Mouse (Mus musculus): ENCODE measurements around the gene B4galt3. TPM values are rescaled to one million over a fixed set of nuclear protein-coding genes. Genes with fewer than 3 reads are reported as not detected.
A peak's percentile ranks its signal among the peaks of the same experiment; 100 is the strongest.

Gene B4galt3
- total and polyA plus RNA-seq, 2 experiments from 2014 or later: 28.9 to 34.3 TPM

DNA sequence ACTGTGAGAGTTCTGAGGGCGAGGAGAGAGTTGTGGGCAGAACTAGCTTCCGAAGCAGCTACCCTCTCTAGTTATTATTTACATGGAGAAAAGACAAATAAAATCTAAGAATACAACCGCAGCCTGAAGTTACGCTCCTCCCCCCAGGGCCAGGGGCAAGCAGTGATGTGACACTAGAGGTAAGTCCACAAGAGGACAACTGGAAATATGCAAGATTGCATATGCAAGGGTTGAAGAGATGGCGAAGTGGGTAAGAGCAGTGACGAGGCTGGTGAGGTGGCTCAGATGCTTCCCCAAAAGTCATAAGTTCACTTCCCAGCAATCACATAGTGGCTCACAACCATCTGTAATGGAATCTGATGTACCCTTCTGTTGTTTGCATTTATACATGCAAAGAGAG lies 47.0 kb upstream of the B4galt3 start:
- TF ChIP-seq CTCF (IDR thresholded peaks at IDR 0.05; ENCODE audit: low read depth) (no peak), EP300 (IDR thresholded peaks at IDR 0.05; ENCODE audit: low read depth) (no peak)
- Histone ChIP-seq H3K4me2 (ENCODE audit: low read depth, low read length) (peak overlapping the region; percentile 44), H3K4me1 (ENCODE audit: control insufficient read depth, insufficient read depth) (peaks cover 8% of the 10 kb centered on the region), H3K27me3 (ENCODE audit: control insufficient read depth, insufficient read depth, low read length) (no peaks in the 10 kb centered on the region), H3K36me3 (replicated peaks; ENCODE audit: control insufficient read depth, insufficient read depth, low read length) (peaks cover 24% of the 10 kb centered on the region), H3K9ac (replicated peaks; ENCODE audit: low read depth, low read length) (0 out of 2 replicates have a peak overlapping the region, but pooled peaks have one; percentile 41), H3K9me3 (replicated peaks; ENCODE audit: control insufficient read depth, low read length) (no peaks in the 10 kb centered on the region), H3K4me3 (ENCODE audit: low read depth, low read length) (peak overlapping the region; percentile 66), H3K27ac (ENCODE audit: low read depth) (peak overlapping the region; percentile 94)
- ATAC-seq (ENCODE audit: insufficient read depth, low read depth) (no peak), DNase-seq (ENCODE audit: low spot score) (no peak)
- WGBS: 83% methylated on average over 6 of the region's 6 CpGs

DNA sequence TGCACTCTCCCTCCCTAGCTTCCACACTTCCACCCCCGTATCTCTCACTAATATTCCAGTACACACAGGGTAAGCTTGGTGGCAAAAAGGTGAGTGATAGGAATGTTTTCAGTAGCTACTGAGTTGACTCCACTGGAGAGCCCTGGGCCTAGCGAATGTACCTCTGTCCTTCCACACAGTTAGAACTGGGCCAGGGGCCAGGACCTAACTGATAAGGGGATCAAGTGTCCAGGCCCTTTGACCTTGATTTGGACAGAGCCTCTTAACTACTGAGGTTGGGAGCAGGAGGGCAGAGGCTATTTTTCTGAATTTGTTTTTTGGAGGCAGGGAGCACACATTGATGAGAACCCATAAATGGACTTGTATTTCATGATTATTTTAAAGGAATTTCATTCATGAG lies 46.3 kb upstream of the B4galt3 start:
- no peak for DNase-seq (ENCODE audit: low spot score)
- H3K27me3 ChIP-seq (ENCODE audit: control insufficient read depth, insufficient read depth, low read length): no peaks in the 10 kb centered on the region
- WGBS: 52% methylated on average over 2 of the region's 2 CpGs
- H3K9me3 ChIP-seq (replicated peaks; ENCODE audit: control insufficient read depth, low read length): no peaks in the 10 kb centered on the region
- H3K4me3 ChIP-seq (ENCODE audit: low read depth, low read length): no peak overlapping the region
- no peak for ATAC-seq (ENCODE audit: insufficient read depth, low read depth)
- peaks cover 8% of the 10 kb centered on the region for H3K4me1 ChIP-seq (ENCODE audit: control insufficient read depth, insufficient read depth)
- no peak overlapping the region for H3K9ac ChIP-seq (replicated peaks; ENCODE audit: low read depth, low read length)
- peaks cover 17% of the 10 kb centered on the region for H3K36me3 ChIP-seq (replicated peaks; ENCODE audit: control insufficient read depth, insufficient read depth, low read length)
- no peak overlapping the region for H3K4me2 ChIP-seq (ENCODE audit: low read depth, low read length)
- H3K27ac ChIP-seq (ENCODE audit: low read depth): no peak overlapping the region
- TF ChIP-seq EP300 (IDR thresholded peaks at IDR 0.05; ENCODE audit: low read depth) (no peak), CTCF (IDR thresholded peaks at IDR 0.05; ENCODE audit: low read depth) (no peak)

DNA sequence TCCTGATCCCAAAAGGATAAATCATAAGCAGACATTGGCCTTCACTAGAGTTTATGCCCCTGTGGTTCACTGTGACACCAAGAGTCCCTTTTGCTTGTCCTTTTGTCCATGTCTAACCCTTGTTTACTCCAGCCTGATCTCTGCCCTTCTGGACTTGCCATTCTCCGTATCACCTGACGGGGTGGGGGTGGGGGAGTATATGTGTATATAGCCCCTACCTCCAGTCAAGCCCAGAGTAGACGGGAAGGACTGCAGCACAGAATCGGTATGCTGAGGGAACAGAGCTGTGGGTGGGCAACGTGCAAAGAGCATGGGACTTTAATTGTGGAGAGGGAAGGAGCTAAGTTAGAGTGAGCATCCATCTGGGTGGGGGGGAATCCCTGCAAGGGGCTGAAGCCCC lies 45.3 kb upstream of the B4galt3 start, which contains the start of gene Apoa2:
Gene Apoa2, plus strand, starts transcription at position 198 of the 400 bp plus-strand sequence.
- H3K4me3 ChIP-seq (ENCODE audit: low read depth, low read length): no peak within 1 kb of the TSS
- DNase-seq (ENCODE audit: low spot score): no peak
- WGBS: 85% methylated on average over 5 of the region's 5 CpGs
- peaks cover 8% of the 10 kb centered on the region for H3K4me1 ChIP-seq (ENCODE audit: control insufficient read depth, insufficient read depth)
- no peak for ATAC-seq (ENCODE audit: insufficient read depth, low read depth)
- peaks cover 7% of the 10 kb centered on the region for H3K36me3 ChIP-seq (replicated peaks; ENCODE audit: control insufficient read depth, insufficient read depth, low read length)
- H3K9ac ChIP-seq (replicated peaks; ENCODE audit: low read depth, low read length): no peak within 1 kb of the TSS
- no peak for TF ChIP-seq CTCF (IDR thresholded peaks at IDR 0.05; ENCODE audit: low read depth)
- TF ChIP-seq EP300 (IDR thresholded peaks at IDR 0.05; ENCODE audit: low read depth): no peak
- no peaks in the 10 kb centered on the region for H3K27me3 ChIP-seq (ENCODE audit: control insufficient read depth, insufficient read depth, low read length)
- no peaks in the 10 kb centered on the region for H3K9me3 ChIP-seq (replicated peaks; ENCODE audit: control insufficient read depth, low read length)
- H3K27ac ChIP-seq (ENCODE audit: low read depth): no peak within 1 kb of the TSS
- no peak within 1 kb of the TSS for H3K4me2 ChIP-seq (ENCODE audit: low read depth, low read length)

DNA sequence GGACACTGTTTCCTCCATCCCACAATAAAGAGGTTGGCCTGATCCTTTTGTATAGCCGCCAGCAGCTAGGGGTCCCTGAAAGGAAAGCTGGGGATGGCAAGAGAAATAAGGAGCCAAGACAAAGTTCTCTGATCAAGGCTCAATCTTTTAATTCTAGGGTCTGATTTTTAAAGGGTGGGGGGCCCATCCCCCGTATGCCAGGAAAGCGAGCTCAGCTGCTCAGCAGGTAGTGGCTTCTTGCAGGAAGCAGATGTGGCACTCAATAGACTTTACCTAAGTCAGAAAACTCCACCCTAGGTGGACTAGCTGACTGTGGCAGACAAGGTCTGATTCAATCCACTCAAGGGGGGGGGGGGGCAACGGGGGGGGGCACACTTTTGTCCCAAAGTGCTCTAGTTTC lies 43.3 kb upstream of the B4galt3 start:
- no peak for TF ChIP-seq CTCF (IDR thresholded peaks at IDR 0.05; ENCODE audit: low read depth)
- TF ChIP-seq EP300 (IDR thresholded peaks at IDR 0.05; ENCODE audit: low read depth): no peak
- Histone ChIP-seq H3K4me2 (ENCODE audit: low read depth, low read length) (no peak overlapping the region), H3K36me3 (replicated peaks; ENCODE audit: control insufficient read depth, insufficient read depth, low read length) (no peaks in the 10 kb centered on the region), H3K4me1 (ENCODE audit: control insufficient read depth, insufficient read depth) (no peaks in the 10 kb centered on the region), H3K9me3 (replicated peaks; ENCODE audit: control insufficient read depth, low read length) (no peaks in the 10 kb centered on the region), H3K27ac (ENCODE audit: low read depth) (no peak overlapping the region), H3K27me3 (ENCODE audit: control insufficient read depth, insufficient read depth, low read length) (no peaks in the 10 kb centered on the region), H3K9ac (replicated peaks; ENCODE audit: low read depth, low read length) (no peak overlapping the region), H3K4me3 (ENCODE audit: low read depth, low read length) (no peak overlapping the region)
- no peak for ATAC-seq (ENCODE audit: insufficient read depth, low read depth)
- WGBS: 56% methylated on average over 4 of the region's 4 CpGs
- DNase-seq (ENCODE audit: low spot score): no peak

DNA sequence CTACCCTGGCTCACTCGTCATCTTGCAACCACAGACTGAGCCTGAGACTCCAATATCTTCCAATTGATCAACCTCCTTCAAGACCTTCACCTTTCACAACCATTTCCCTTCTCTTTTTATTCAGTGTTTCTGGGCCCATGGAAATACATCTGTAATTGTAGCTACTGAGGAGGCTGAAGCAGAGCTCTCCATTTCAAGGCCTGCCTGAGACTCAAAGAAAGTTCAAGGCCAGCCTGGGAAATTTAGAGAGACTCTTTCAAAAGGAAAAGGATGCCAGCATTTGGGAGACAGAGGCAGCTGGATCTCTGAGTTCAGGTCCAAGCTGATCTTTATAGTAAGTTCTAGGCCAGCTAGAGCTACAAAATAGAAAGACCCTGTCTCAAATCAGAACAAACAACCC lies 42.2 kb upstream of the B4galt3 start:
- Histone ChIP-seq H3K36me3 (replicated peaks; ENCODE audit: control insufficient read depth, insufficient read depth, low read length) (no peaks in the 10 kb centered on the region), H3K27ac (ENCODE audit: low read depth) (no peak overlapping the region), H3K27me3 (ENCODE audit: control insufficient read depth, insufficient read depth, low read length) (no peaks in the 10 kb centered on the region), H3K4me2 (ENCODE audit: low read depth, low read length) (no peak overlapping the region), H3K9me3 (replicated peaks; ENCODE audit: control insufficient read depth, low read length) (no peaks in the 10 kb centered on the region), H3K4me3 (ENCODE audit: low read depth, low read length) (no peak overlapping the region), H3K9ac (replicated peaks; ENCODE audit: low read depth, low read length) (no peak overlapping the region), H3K4me1 (ENCODE audit: control insufficient read depth, insufficient read depth) (no peaks in the 10 kb centered on the region)
- no peak for ATAC-seq (ENCODE audit: insufficient read depth, low read depth)
- WGBS: 79% methylated on average over 1 of the region's 1 CpGs
- no peak for DNase-seq (ENCODE audit: low spot score)
- TF ChIP-seq EP300 (IDR thresholded peaks at IDR 0.05; ENCODE audit: low read depth) (no peak), CTCF (IDR thresholded peaks at IDR 0.05; ENCODE audit: low read depth) (no peak)

DNA sequence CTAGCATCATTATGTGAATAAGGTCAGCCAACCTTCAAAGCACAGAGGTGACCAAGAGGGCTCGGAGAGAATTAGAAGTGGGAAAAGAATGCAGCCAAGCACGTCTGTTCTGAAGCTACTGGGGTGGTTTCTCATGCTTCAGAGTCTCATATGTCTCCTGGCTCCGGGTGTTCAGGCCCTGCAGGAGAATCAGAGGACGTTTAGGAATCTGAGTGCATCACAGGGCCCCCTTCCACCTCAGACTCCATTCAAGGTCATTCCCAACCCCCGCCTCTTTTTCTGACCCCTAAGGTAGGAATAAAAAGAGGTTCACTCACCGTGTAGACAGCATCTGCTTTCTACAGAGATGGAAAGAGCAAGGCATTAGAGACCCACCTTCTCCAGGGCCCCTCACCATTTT lies 40.4 kb upstream of the B4galt3 start:
- WGBS: 61% methylated on average over 6 of the region's 6 CpGs
- no peaks in the 10 kb centered on the region for H3K9me3 ChIP-seq (replicated peaks; ENCODE audit: control insufficient read depth, low read length)
- H3K4me2 ChIP-seq (ENCODE audit: low read depth, low read length): no peak overlapping the region
- no peak for TF ChIP-seq CTCF (IDR thresholded peaks at IDR 0.05; ENCODE audit: low read depth)
- TF ChIP-seq EP300 (IDR thresholded peaks at IDR 0.05; ENCODE audit: low read depth): no peak
- H3K36me3 ChIP-seq (replicated peaks; ENCODE audit: control insufficient read depth, insufficient read depth, low read length): peaks cover 12% of the 10 kb centered on the region
- H3K4me3 ChIP-seq (ENCODE audit: low read depth, low read length): no peak overlapping the region
- H3K27me3 ChIP-seq (ENCODE audit: control insufficient read depth, insufficient read depth, low read length): no peaks in the 10 kb centered on the region
- H3K9ac ChIP-seq (replicated peaks; ENCODE audit: low read depth, low read length): no peak overlapping the region
- ATAC-seq (ENCODE audit: insufficient read depth, low read depth) (no peak), DNase-seq (ENCODE audit: low spot score) (no peak)
- no peaks in the 10 kb centered on the region for H3K4me1 ChIP-seq (ENCODE audit: control insufficient read depth, insufficient read depth)
- H3K27ac ChIP-seq (ENCODE audit: low read depth): no peak overlapping the region
